Mouse (Mus musculus): ENCODE data around the gene Tnrc18.

Gene Tnrc18

GRCm38 (mm10) chr5:142692971-142693737, 124.3 kb downstream of the Tnrc18 start:
- DNase-seq (ENCODE audit: low spot score in 2 of 2): no peak

GRCm38 (mm10) chr5:142692248-142692647, 125.2 kb downstream of the Tnrc18 start, which contains the start of gene Slc29a4:
Gene Slc29a4 (plus strand): TSS chr5:142692512.
- DNase-seq (ENCODE audit: low spot score in 2 of 2): no peak

GRCm38 (mm10) chr5:142690343-142690742, 127.1 kb downstream of the Tnrc18 start:
- no peak for DNase-seq (ENCODE audit: low spot score in 2 of 2)

- DNase-seq (ENCODE audit: low spot score in 2 of 2): no peak
Measured at GRCm38 (mm10) chr5:142688866-142689265, 128.6 kb downstream of the Tnrc18 start.

GRCm38 (mm10) chr5:142682529-142682928, 134.9 kb downstream of the Tnrc18 start:
- no peak for DNase-seq (ENCODE audit: low spot score in 2 of 2)

- DNase-seq (ENCODE audit: low spot score in 2 of 2): no peak
Measured at GRCm38 (mm10) chr5:142681911-142682310, 135.6 kb downstream of the Tnrc18 start.

- DNase-seq (ENCODE audit: low spot score in 2 of 2): no peak
Measured at GRCm38 (mm10) chr5:142679065-142679464, 138.4 kb downstream of the Tnrc18 start.

GRCm38 (mm10) chr5:142678141-142678571, 139.3 kb downstream of the Tnrc18 start:
- no peak for DNase-seq (ENCODE audit: low spot score in 2 of 2)
